Mouse (Mus musculus) forelimb bud, embryonic 11.5 days (tissue): ENCODE measurements around the gene Wfdc8.

Experiments
- DNase-seq: peaks from one replicate; pipeline ENCODE4 v3.0.0-alpha.2; 2012; ENCODE audit warnings: low read depth, low spot score

The Wfdc8 gene

DNA sequence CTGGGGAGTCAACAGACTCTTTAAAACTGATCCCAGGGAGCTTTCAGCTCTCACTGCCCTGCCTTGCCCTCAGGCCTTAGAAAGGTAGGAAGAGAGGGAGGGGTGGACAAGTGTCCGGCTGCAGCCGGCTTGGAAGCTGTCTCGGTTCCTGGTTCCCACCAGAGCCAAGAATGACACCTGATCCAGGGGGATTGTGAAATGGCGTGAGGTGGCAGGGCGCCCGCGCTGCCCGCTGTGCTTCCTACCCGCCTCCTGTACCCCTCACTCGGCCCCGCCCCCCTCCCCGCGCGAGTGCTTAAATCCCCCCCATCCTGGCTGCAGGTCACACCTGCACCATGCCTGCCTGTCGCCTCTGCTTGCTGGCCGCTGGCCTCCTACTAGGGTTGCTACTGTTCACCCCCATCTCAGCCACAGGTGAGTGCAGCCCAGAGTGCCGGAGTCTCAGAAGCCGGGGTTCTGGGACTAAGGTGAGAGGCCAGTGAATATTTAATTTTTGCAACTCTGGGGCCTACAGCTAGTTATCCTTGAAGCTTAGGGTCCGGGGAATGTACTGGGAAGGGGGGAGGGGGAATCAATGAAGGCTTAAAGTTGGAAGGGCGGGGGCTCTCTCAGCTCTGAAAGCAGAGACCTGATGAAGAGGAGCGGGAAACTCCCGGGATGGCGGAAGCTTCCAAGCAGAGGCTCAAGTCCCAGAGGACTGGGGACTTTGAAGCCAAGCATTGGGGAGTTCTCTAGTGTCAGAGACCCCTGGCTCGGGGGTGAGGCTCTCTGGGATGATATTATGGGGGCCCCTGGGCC, 50.8 kb downstream of the Wfdc8 start, which contains the start of gene Wfdc2:
TSS of gene Wfdc2 (plus strand) at position 23 of the 798 bp plus-strand sequence.
- peak; percentile 16 for DNase-seq

DNA sequence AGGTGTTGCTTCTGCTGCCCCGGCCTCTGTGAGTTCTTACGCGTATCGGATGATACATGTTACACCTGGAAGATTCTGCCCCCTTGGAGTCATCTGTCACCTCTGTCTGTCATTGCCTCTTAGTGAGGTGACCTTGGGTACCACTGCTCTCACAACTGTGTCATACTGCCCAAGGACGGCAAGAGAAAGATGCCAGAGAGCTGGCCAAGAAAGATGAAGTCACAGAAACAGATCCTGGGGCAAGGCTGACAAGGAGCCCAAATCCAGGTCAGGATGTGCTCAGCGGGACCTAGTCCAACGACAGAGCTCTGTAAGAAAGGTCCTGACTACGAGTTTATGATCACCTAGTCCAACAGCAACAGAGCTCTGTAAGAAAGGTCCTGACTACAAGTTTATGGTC, 53.3 kb downstream of the Wfdc8 start:
- no peak for DNase-seq

DNA sequence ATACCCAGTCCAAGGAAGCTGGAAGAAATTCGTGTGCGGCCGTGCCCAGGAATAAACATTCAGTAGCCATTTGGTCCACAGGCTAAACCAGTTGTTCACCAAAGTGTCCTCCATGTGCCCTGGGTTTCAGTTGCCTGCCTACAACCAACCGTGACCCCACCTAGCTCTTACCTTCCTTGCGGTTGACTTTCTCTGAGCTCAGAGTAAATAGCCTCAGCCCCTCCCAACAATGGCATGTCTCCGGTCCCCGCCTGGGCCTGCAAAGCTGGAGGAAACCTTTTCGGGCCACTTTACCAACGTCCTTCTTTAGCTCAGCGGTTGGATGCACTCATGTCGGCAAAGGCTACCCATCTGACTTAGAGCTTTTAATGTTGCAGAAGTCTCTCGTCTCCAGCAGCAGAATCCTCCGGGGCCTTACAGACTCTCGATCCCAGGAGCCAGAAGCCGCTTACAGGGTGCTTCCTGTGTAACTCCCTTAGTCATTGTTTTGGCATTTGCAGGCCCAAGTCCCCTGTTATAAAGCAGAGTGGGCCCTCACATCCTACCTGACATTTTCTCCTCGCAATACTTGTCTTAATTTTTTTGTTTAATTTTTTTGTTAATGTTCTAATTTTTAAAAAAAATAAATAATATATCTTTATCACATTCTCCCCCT, 54.3 kb downstream of the Wfdc8 start:
- no peak for DNase-seq

DNA sequence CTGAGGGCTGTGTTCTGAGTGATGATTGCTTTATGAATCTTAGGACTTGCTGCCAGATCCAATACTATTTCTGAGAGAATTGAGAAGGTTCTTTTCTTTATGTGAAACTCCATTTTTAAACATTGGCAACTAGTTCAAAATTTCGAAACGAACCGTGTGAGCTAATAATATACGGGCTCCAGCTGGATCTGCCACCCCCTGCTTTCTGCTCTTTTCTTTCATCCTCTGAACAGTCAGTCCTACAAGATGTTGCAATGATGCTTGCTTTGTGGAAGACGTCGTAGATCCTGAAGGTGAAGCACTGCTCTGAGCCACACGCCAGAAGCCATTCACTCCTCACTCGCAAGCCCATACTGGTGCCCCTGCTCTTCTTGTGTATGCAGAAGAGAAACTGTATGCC, 55.0 kb downstream of the Wfdc8 start:
- DNase-seq = no peak

DNA sequence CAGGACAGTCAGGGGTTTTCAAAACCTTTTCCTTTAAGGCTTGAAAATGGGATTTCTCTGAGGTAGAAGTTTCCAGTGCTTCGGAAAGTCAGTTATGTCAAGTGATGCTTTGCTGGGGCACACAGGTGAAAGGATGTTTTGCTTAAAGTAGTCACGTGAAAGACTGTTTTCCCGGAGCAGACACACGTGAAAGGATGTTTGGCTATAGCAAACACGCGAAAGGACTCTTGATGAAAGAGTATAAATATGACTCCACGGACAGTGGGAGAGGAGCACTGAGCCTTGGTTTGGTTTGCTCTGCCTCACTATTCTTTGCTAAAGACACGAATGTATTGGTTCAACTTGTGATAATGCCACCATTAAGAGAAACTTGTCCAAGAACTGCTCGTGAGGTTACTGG, 61.9 kb downstream of the Wfdc8 start:
- DNase-seq = no peak

DNA sequence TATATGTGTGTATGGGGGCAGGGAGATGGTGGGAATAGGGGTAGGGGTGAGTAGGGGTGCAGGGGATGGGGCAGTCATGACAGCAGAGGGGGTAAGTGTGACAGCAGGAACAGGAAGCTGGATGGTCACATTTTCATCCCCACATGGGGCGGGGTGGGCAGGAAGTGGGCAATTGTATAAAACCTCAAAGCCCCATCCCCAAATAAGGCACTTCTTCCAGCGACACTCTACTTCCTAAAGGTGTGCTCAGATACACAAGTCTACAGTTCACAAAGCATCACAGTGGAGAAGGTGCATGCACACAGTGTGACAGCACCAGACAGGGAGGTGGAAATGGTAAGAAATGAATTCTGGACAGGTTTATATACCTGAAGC, 62.5 kb downstream of the Wfdc8 start:
- no peak for DNase-seq

DNA sequence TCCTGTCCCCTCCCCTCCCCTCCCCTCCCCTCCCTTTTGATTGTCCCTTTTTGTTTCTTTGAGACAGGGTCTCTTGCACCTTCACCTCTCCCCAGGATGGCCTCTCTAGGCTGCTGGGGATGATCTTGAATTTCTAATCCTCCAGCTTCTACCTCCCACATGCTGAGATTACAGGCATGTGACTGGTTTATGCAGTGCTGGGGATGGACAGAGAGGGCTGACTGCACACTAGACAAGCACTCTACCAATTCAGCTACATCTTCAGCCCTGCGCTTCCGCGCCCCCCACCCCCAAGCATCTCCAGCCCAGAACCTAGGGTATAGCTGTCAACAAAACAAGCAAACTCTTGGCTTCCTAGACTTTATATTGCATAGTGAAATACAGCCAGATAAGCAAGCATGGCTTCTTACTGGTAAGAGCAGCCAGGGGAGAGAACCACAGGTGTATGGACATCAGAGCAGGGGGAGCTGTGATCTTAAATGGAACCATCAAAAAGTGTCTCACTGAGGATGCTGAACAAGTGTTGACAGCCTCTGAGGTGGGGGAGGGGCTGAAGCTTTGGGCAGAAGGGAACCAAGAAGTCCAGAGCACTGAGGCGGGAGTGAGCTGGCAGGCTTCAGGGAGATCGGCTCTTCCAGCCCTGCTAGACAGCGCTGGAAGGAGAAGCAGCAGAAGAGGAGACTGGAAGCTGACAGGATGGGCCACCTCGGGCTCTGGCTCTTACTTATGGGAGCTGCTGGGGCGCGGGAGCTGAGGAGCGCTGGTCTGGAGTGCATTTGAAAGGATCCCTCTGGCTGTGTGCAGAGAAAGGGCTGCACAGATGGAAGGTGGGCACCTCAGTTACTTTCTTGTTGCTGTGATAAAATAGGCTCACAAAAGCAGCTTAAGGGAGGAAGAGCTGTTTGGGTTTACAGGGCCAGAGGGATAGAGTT, 63.2 kb downstream of the Wfdc8 start:
- DNase-seq = no peak

DNA sequence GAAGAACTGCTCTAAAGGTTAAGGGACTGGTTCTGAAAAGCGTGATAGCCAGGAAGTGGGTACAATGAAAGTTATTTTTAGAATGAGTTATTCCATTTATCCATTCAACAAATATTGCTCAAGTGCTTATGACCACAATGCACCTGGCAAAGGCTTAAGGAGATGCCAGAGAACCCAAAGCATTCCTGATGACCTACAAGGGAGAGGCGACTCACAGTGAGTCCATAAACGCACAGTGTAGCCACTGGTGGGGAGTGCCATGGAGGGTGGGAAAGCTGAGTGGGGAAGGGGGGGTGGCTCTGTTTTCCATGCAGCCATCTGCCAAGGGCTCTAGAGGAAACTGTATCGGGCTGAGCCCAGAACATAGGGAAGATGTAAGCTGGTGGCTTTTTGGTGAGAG, 64.1 kb downstream of the Wfdc8 start:
- DNase-seq = no peak
